Mouse (Mus musculus) kidney, postnatal 0 days (tissue): Measurements from ENCODE around the gene Ttc7b. TPM values are rescaled to one million over a fixed set of nuclear protein-coding genes. Genes with fewer than 3 reads are reported as not detected.
A peak's percentile ranks its signal among the peaks of the same experiment; 100 is the strongest.

Experiments
- ATAC-seq: fragments of 200-750 bp; cut with Nextera tagmentation; replicated peaks from 2 replicates; pipeline ENCODE4 v1.8.0; 2017; ENCODE audit warnings: low read depth, moderate number of reproducible peaks, moderate TSS enrichment, moderate library complexity; ENCODE audit not compliant: low FRiP score
- DNase-seq: peaks from one replicate; pipeline ENCODE4 v3.0.0-alpha.2; 2016; ENCODE audit warnings: low spot score
- H3K27ac ChIP-seq: fragments of 300-500 bp; sonication (generic); 2 replicates; pipeline ENCODE4 v1.5.1; 2014; ENCODE audit warnings: mild to moderate bottlenecking
- H3K27me3 ChIP-seq: fragments of 300-500 bp; sonication (generic); 2 replicates; pipeline ENCODE4 v1.6.1; 2014; ENCODE audit warnings: low read length, mixed read lengths; ENCODE audit not compliant: insufficient read depth
- H3K36me3 ChIP-seq: fragments of 300-500 bp; sonication (generic); 2 replicates; pipeline ENCODE4 v1.6.1; 2014; ENCODE audit warnings: low read length, mixed read lengths; ENCODE audit not compliant: insufficient read depth
- H3K4me1 ChIP-seq: fragments of 300-500 bp; sonication (generic); replicated peaks from 2 replicates; pipeline ENCODE4 v1.6.1; 2014; ENCODE audit warnings: antibody characterized with exemption, low read length, mixed read lengths; ENCODE audit not compliant: insufficient read depth
- H3K4me2 ChIP-seq: fragments of 300-500 bp; sonication (generic); 2 replicates; pipeline ENCODE4 v1.6.1; 2014; ENCODE audit warnings: mild to moderate bottlenecking, low read length, moderate library complexity, mixed read lengths
- H3K4me3 ChIP-seq: fragments of 300-500 bp; sonication (generic); replicated peaks from 2 replicates; pipeline ENCODE4 v1.5.1; 2014; ENCODE audit warnings: low read depth, low read length
- H3K9ac ChIP-seq: fragments of 300-500 bp; sonication (generic); 2 replicates; pipeline ENCODE4 v1.6.1; 2014; ENCODE audit warnings: low read depth, low read length
- H3K9me3 ChIP-seq: fragments of 300-500 bp; sonication (generic); replicated peaks from 2 replicates; pipeline ENCODE4 v1.6.1; 2016; ENCODE audit warnings: low read length, inconsistent platforms, mixed read lengths
- CTCF ChIP-seq: IDR thresholded peaks from 2 replicates; pipeline ENCODE4 v1.5.1; 2016; ENCODE audit warnings: antibody characterized with exemption, low read depth, mild to moderate bottlenecking, moderate library complexity
- WGBS: fragments of 180-500 bp; shearing (Covaris S2); extraction: QIAGEN DNeasy Blood & Tissue Kit; methylation state at CpG from one replicate; pipeline ENCODE4 v1.1.7; 2014; 5-methylcytosine and 5-hydroxymethylcytosine counted together
- polyA plus RNA-seq: library from polyadenylated mRNA; unstranded; fragments of >200 nt; fragmentation: Nextera tagmentation; extraction: Ambion mirVana; gene quantifications from 2 replicates; pipeline ENCODE4 v1.2.1, GENCODE M21; 2015

Ttc7b gene
- polyA plus RNA-seq, 1 experiment from 2014 or later, result 6.1 TPM

- WGBS, result 73% methylated on average over 12 of the region's 12 CpGs
- H3K4me2 ChIP-seq, result no peak overlapping the region
- no peaks in the 10 kb centered on the region for H3K9me3 ChIP-seq
- H3K4me1 ChIP-seq, result peaks cover 5% of the 10 kb centered on the region; the same call in 1 of the 2 replicates
- no peaks in the 10 kb centered on the region for H3K36me3 ChIP-seq
- no peak overlapping the region for H3K4me3 ChIP-seq
- DNase-seq, result no peak
- no peak for TF ChIP-seq CTCF
- H3K9ac ChIP-seq, result no peak overlapping the region
- no peak for ATAC-seq
- H3K27ac ChIP-seq, result no peak overlapping the region
- no peaks in the 10 kb centered on the region for H3K27me3 ChIP-seq
These were observed 14.4 kb upstream of the Ttc7b start for GRCm38 (mm10) chr12:100535028-100535427.

DNA sequence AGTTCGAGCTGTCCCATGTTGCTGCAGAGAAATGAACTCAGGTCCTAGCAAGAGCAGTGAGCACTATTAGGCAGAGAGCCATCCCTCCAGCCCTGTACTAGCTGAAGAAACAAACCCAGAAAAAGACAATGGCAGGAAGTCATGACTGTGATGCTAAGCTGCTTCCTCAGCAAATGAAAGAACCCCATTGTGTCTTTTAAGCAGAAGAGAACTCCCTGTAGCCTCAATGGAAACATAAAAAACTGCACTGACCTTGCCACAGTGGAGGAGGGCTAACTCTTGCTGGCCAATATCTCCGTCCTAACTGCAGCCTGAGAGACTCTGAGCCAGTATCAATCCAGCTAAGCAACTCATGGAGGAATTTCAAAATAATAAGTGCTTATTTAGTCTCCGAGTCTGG, 13.4 kb upstream of the Ttc7b start:
- H3K9ac ChIP-seq, result no peak overlapping the region
- H3K4me3 ChIP-seq, result no peak overlapping the region
- H3K4me1 ChIP-seq, result peaks cover 12% of the 10 kb centered on the region
- ATAC-seq (no peak), DNase-seq (no peak)
- WGBS, result 50% methylated on average over 3 of the region's 3 CpGs
- H3K9me3 ChIP-seq, result no peaks in the 10 kb centered on the region
- H3K36me3 ChIP-seq, result no peaks in the 10 kb centered on the region
- TF ChIP-seq CTCF, result no peak
- H3K27ac ChIP-seq, result peak overlapping the region; percentile 54
- H3K27me3 ChIP-seq, result no peaks in the 10 kb centered on the region
- no peak overlapping the region for H3K4me2 ChIP-seq

GRCm38 (mm10) chr12:100533209-100533608, 12.6 kb upstream of the Ttc7b start:
- H3K4me1 ChIP-seq, result peaks cover 12% of the 10 kb centered on the region
- no peak overlapping the region for H3K4me2 ChIP-seq
- H3K27ac ChIP-seq, result no peak overlapping the region
- DNase-seq (no peak), ATAC-seq (no peak)
- no peak overlapping the region for H3K4me3 ChIP-seq
- TF ChIP-seq CTCF, result no peak
- 81% methylated on average over 4 of the region's 4 CpGs for WGBS
- no peaks in the 10 kb centered on the region for H3K27me3 ChIP-seq
- H3K9ac ChIP-seq, result no peak overlapping the region
- H3K9me3 ChIP-seq, result no peaks in the 10 kb centered on the region
- H3K36me3 ChIP-seq, result no peaks in the 10 kb centered on the region

GRCm38 (mm10) chr12:100531740-100532139, 11.1 kb upstream of the Ttc7b start:
- Histone ChIP-seq H3K27me3 (no peaks in the 10 kb centered on the region), H3K27ac (no peak overlapping the region), H3K4me2 (no peak overlapping the region), H3K9me3 (no peaks in the 10 kb centered on the region), H3K4me1 (peaks cover 12% of the 10 kb centered on the region), H3K36me3 (no peaks in the 10 kb centered on the region), H3K4me3 (no peak overlapping the region), H3K9ac (no peak overlapping the region)
- ATAC-seq (no peak), DNase-seq (no peak)
- 68% methylated on average over 1 of the region's 1 CpGs for WGBS
- no peak for TF ChIP-seq CTCF

- WGBS, result 66% methylated on average over 5 of the region's 5 CpGs
- ATAC-seq, result no peak
These were observed 10.2 kb upstream of the Ttc7b start for GRCm38 (mm10) chr12:100530871-100531270.

GRCm38 (mm10) chr12:100529651-100530050, 9.0 kb upstream of the Ttc7b start:
- Histone ChIP-seq H3K27me3 (no peaks in the 10 kb centered on the region), H3K4me2 (no peak overlapping the region), H3K27ac (peak overlapping the region; percentile 73; the same call in 1 of the 2 replicates), H3K4me3 (no peak overlapping the region), H3K4me1 (peaks cover 12% of the 10 kb centered on the region), H3K36me3 (no peaks in the 10 kb centered on the region), H3K9me3 (no peaks in the 10 kb centered on the region), H3K9ac (no peak overlapping the region)
- no peak for DNase-seq
- ATAC-seq, result no peak
- WGBS, result 83% methylated on average over 5 of the region's 5 CpGs
- no peak for TF ChIP-seq CTCF

More at GRCm38 (mm10) chr12:100530871-100531270, 10.2 kb upstream of the Ttc7b start:
- Histone ChIP-seq H3K4me3 (no peak overlapping the region), H3K27me3 (no peaks in the 10 kb centered on the region), H3K4me2 (no peak overlapping the region), H3K4me1 (peaks cover 12% of the 10 kb centered on the region), H3K27ac (peak overlapping the region; percentile 13; the same call in 1 of the 2 replicates), H3K9ac (no peak overlapping the region), H3K9me3 (no peaks in the 10 kb centered on the region), H3K36me3 (no peaks in the 10 kb centered on the region)
- TF ChIP-seq CTCF, result no peak
- no peak for DNase-seq

DNA sequence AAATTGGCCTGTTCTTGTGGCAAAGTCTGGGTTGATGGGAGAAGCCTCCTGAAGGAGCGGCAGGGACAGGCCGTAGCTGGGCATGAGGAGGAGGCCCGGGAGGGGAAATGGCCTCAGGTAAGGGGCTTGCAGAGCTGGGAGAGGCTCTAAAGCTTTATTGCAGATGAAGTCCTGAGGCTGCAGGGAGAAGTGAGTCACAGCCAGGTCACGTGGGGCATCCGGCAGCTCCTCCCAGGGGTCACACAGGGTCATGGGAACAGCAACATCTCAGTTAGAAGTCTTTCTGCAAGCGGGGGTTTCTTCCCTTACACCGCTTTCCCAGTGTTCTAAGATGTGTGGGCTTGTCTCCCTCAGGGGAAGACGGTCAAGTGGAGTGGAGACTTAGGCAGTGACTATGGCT, 8.5 kb upstream of the Ttc7b start:
- Histone ChIP-seq H3K27me3 (no peaks in the 10 kb centered on the region), H3K4me2 (no peak overlapping the region), H3K9ac (no peak overlapping the region), H3K9me3 (no peaks in the 10 kb centered on the region), H3K4me3 (no peak overlapping the region), H3K27ac (peak overlapping the region; percentile 73), H3K4me1 (peaks cover 12% of the 10 kb centered on the region), H3K36me3 (no peaks in the 10 kb centered on the region)
- 13% methylated on average over 8 of the region's 8 CpGs for WGBS
- TF ChIP-seq CTCF, result no peak
- ATAC-seq (no peak), DNase-seq (peak; percentile 54)
